ENCODE assay signal across 9 mouse cellular contexts in genomic region chr3:30514051-30514754, GRCm38 (mm10). TPM values are rescaled to one million over a fixed set of nuclear protein-coding genes. Genes with fewer than 3 reads are reported as not detected.
A peak's percentile ranks its signal among the peaks of the same experiment; 100 is the strongest.
DNase-seq lines count a peak whose midpoint lies in the region; ATAC-seq and TF ChIP-seq lines count a peak whose summit lies in the region.
"Had no signal": no experiment of that assay in that cellular context is flagged by ENCODE, and none has a peak within 500 bp of the region (broad histone marks: within the 10 kb centered on the region; RNA-seq: fewer than 3 reads in every experiment).

No protein-coding gene starts in this region.

- under 1% methylated on average over 52 of the region's 52 CpGs for WGBS in limb, embryonic 12.5 days

- H3K4me1 ChIP-seq in limb, embryonic 12.5 days (replicated peaks) = peaks cover 52% of the 10 kb centered on the region

- no peaks in the 10 kb centered on the region for H3K36me3 ChIP-seq in limb, embryonic 12.5 days
- H3K36me3 ChIP-seq: G1E had no signal

- H3K4me3 ChIP-seq in gastrocnemius, adult 2 months = peak overlapping the region; percentile 73
- H3K4me3 ChIP-seq in limb, embryonic 12.5 days (replicated peaks) = peak overlapping the region; percentile 58

- no peak for TF ChIP-seq CTCF in gastrocnemius, adult 2 months (IDR thresholded peaks at IDR 0.05)

- DNase-seq in gastrocnemius, adult 2 months = peak; percentile 20
- DNase-seq in gastrocnemius, adult 18-20 months (ENCODE audit: low spot score) = no peak
- DNase-seq in embryo, embryonic 9.5 days (ENCODE audit: extremely low spot score) = peak; percentile 78
- DNase-seq in heart, postnatal 36 days = peak; percentile 57 to 72
- DNase-seq in neural tube, embryonic 10.5 days (ENCODE audit: extremely low spot score, low spot score) = peak; percentile 84
- DNase-seq in left cerebral cortex, postnatal 36 days (ENCODE audit: low spot score in 2 of 2) = no peak

- no peaks in the 10 kb centered on the region; the same call in 1 of the 2 replicates for H3K27me3 ChIP-seq in limb, embryonic 12.5 days

- no peak for ATAC-seq in limb, embryonic 12.5 days (ENCODE audit: insufficient number of reproducible peaks, insufficient read depth, low FRiP score, low TSS enrichment, low read depth)
- no peak for ATAC-seq in activated CD4-positive, CD25-positive, alpha-beta regulatory T cell, adult 4 months

- H3K4me2 ChIP-seq in limb, embryonic 12.5 days = peak overlapping the region; percentile 81

- H3K27ac ChIP-seq in gastrocnemius, adult 2 months = peak overlapping the region; percentile 70
- peak overlapping the region; percentile 99 for H3K27ac ChIP-seq in limb, embryonic 12.5 days

- H3K9ac ChIP-seq in limb, embryonic 12.5 days (replicated peaks) = peak overlapping the region; percentile 95

- intact Hi-C loops in gastrocnemius, adult 2 months (cut with DNase I) = no loop called here
- intact Hi-C loops in heart, postnatal 36 days (cut with DNase I) = loop anchor here (2.0 to 5.0 kb wide), 7 partner anchors 45 to 623 kb away; no protein-coding TSS in a partner anchor
- intact Hi-C loops in left cerebral cortex, postnatal 36 days (cut with DNase I) = loop anchor here (10.0 kb wide), 1 partner anchor 499 kb away; no protein-coding TSS in a partner anchor

- no peaks in the 10 kb centered on the region for H3K9me3 ChIP-seq in limb, embryonic 12.5 days

RNA-seq across cellular contexts. Expression of gene Mecom, which starts 33.6 kb away (rescaled TPM):
- total RNA-seq in gastrocnemius, adult 2 months (2021) = 1 to 10 TPM; 5.8 to 6.9 TPM
- total RNA-seq in gastrocnemius, adult 18-20 months (2021) = 1 to 10 TPM; 4.2 to 6.1 TPM
- 10 to 100 TPM; 16.9 to 21.6 TPM for total RNA-seq in heart, postnatal 36 days (2021)
- polyA plus RNA-seq in limb, embryonic 12.5 days (2016; fragmentation: Nextera tagmentation; extraction: Ambion mirVana) = 187 TPM in 2 replicates
- polyA plus RNA-seq in activated CD4-positive, CD25-positive, alpha-beta regulatory T cell, adult 4 months (2017; shearing (Covaris generic)) = not detected
- 1 to 10 TPM; 2.2 to 5.0 TPM for total RNA-seq in left cerebral cortex, postnatal 36 days (2021)
- polyA plus RNA-seq: G1E had no signal

Comparison
In these comparisons a context has a peak if more than half of its experiments do, and no peak if none do; other contexts are left out.
1. DNase-seq: peak in gastrocnemius, adult 2 months (single experiment), embryo, embryonic 9.5 days (single experiment), heart, postnatal 36 days (2 of 2) and neural tube, embryonic 10.5 days (single experiment); none in gastrocnemius, adult 18-20 months (single experiment) and left cerebral cortex, postnatal 36 days (0 of 2).